Mouse (Mus musculus) brown adipose tissue, adult 24 weeks (tissue): ENCODE results near the gene Gpd2. TPM values are rescaled to one million over a fixed set of nuclear protein-coding genes. Genes with fewer than 3 reads are reported as not detected.

Experiments used
- H3K27ac ChIP-seq: fragments of 200-500 bp; replicated peaks from 2 replicates; pipeline ENCODE4 v1.5.1; 2012; ENCODE audit warnings: low read depth, mild to moderate bottlenecking, low read length
- H3K4me1 ChIP-seq: fragments of 200-500 bp; 2 replicates; pipeline ENCODE4 v1.6.1; 2012; ENCODE audit warnings: low read length, mixed read lengths; ENCODE audit not compliant: control insufficient read depth, insufficient read depth, insufficient read length
- H3K4me3 ChIP-seq: fragments of 200-500 bp; 2 replicates; pipeline ENCODE4 v1.5.1; 2012; ENCODE audit warnings: low read depth, mild to moderate bottlenecking, low read length, moderate library complexity; ENCODE audit not compliant: insufficient read depth
- polyA plus RNA-seq: library from polyadenylated mRNA; stranded (reverse); fragments of >200 nt; gene quantifications from 2 replicates; pipeline ENCODE4 v1.2.4, GENCODE M21; 2012; ENCODE audit not compliant: missing spikeins, insufficient read depth, insufficient read length

Gene Gpd2
- 590 and 641 TPM in 2 replicates for polyA plus RNA-seq

GRCm38 (mm10) chr2:57237475-57237919 is at the start of gene Gpd2:
Gene Gpd2, plus strand, starts transcription at chr2:57237635.
- peaks cover 4% of the 10 kb centered on the region; the same call in 1 of the 2 replicates for H3K4me1 ChIP-seq
- H3K4me3 ChIP-seq, result peak within 1 kb of the TSS; percentile 75
- peak within 1 kb of the TSS; percentile 90 for H3K27ac ChIP-seq

GRCm38 (mm10) chr2:57188237-57188636 is 49.2 kb upstream of the Gpd2 start:
- no peaks in the 10 kb centered on the region for H3K4me1 ChIP-seq
- no peak overlapping the region for H3K4me3 ChIP-seq
- H3K27ac ChIP-seq, result no peak overlapping the region

- Histone ChIP-seq H3K4me1 (no peaks in the 10 kb centered on the region), H3K4me3 (no peak overlapping the region), H3K27ac (no peak overlapping the region)
These were observed 46.6 kb upstream of the Gpd2 start for GRCm38 (mm10) chr2:57190884-57191283.

GRCm38 (mm10) chr2:57199046-57199445 is 38.4 kb upstream of the Gpd2 start:
- Histone ChIP-seq H3K4me3 (no peak overlapping the region), H3K27ac (no peak overlapping the region), H3K4me1 (no peaks in the 10 kb centered on the region)

- no peaks in the 10 kb centered on the region for H3K4me1 ChIP-seq
- H3K4me3 ChIP-seq, result no peak overlapping the region
These were observed 28.9 kb upstream of the Gpd2 start for GRCm38 (mm10) chr2:57208472-57209083.

GRCm38 (mm10) chr2:57211049-57212001 is 26.1 kb upstream of the Gpd2 start:
- no peaks in the 10 kb centered on the region for H3K4me1 ChIP-seq
- H3K4me3 ChIP-seq, result no peak overlapping the region
- H3K27ac ChIP-seq, result no peak overlapping the region

More at GRCm38 (mm10) chr2:57208472-57209083, 28.9 kb upstream of the Gpd2 start:
- H3K27ac ChIP-seq, result no peak overlapping the region

GRCm38 (mm10) chr2:57213364-57213763 is 24.1 kb upstream of the Gpd2 start:
- no peak overlapping the region for H3K4me3 ChIP-seq
- no peak overlapping the region for H3K27ac ChIP-seq
- H3K4me1 ChIP-seq, result no peaks in the 10 kb centered on the region

GRCm38 (mm10) chr2:57223288-57224026 is 14.0 kb upstream of the Gpd2 start:
- H3K27ac ChIP-seq, result no peak overlapping the region
- H3K4me1 ChIP-seq, result no peaks in the 10 kb centered on the region

GRCm38 (mm10) chr2:57225236-57225635 is 12.2 kb upstream of the Gpd2 start:
- Histone ChIP-seq H3K4me1 (no peaks in the 10 kb centered on the region), H3K4me3 (no peak overlapping the region), H3K27ac (no peak overlapping the region)

More at GRCm38 (mm10) chr2:57223288-57224026, 14.0 kb upstream of the Gpd2 start:
- no peak overlapping the region for H3K4me3 ChIP-seq

- Histone ChIP-seq H3K27ac (no peak overlapping the region), H3K4me3 (no peak overlapping the region), H3K4me1 (no peaks in the 10 kb centered on the region)
These were observed 10.0 kb upstream of the Gpd2 start for GRCm38 (mm10) chr2:57227425-57227824.

- Histone ChIP-seq H3K4me1 (no peaks in the 10 kb centered on the region), H3K27ac (no peak overlapping the region), H3K4me3 (no peak overlapping the region)
These were observed 7.7 kb upstream of the Gpd2 start for GRCm38 (mm10) chr2:57229647-57230240.

GRCm38 (mm10) chr2:57231432-57231831 is 6.0 kb upstream of the Gpd2 start:
- Histone ChIP-seq H3K27ac (no peak overlapping the region), H3K4me1 (no peaks in the 10 kb centered on the region), H3K4me3 (no peak overlapping the region)

- Histone ChIP-seq H3K27ac (no peak overlapping the region), H3K4me3 (no peak overlapping the region), H3K4me1 (peaks cover under 1% of the 10 kb centered on the region; the same call in 1 of the 2 replicates)
These were observed 5.1 kb upstream of the Gpd2 start for GRCm38 (mm10) chr2:57232328-57232727.

- Histone ChIP-seq H3K27ac (no peak overlapping the region), H3K4me1 (peaks cover 4% of the 10 kb centered on the region; the same call in 1 of the 2 replicates), H3K4me3 (no peak overlapping the region)
These were observed 1.2 kb upstream of the Gpd2 start for GRCm38 (mm10) chr2:57236246-57236645.
